Mouse (Mus musculus): Measurements from ENCODE around the gene Iqca.

Iqca gene

GRCm38 (mm10) chr1:90014446-90014845, 138.8 kb downstream of the Iqca start, which contains the start of gene Asb18:
Asb18 (minus strand) TSS chr1:90014666.
- CTCF ChIA-PET: interaction anchor here in 3 of 4 experiments (0.6 to 2.9 kb wide), 12 partner anchors 9 to 579 kb away, joined by 3 to 21 read pairs (median 6); no protein-coding TSS in a partner anchor

GRCm38 (mm10) chr1:90013273-90013672, 139.9 kb downstream of the Iqca start:
- ChIA-PET POLR2A (interaction anchor here in 1 of 4 experiments (0.6 kb wide), 1 partner anchor 237 kb away, joined by 6 read pairs; no protein-coding TSS in a partner anchor), CTCF (interaction anchor here in 3 of 4 experiments (0.6 to 2.9 kb wide), 18 partner anchors 13 to 1305 kb away, joined by 3 to 21 read pairs (median 4); no protein-coding TSS in a partner anchor)

More at GRCm38 (mm10) chr1:90014446-90014845, 138.8 kb downstream of the Iqca start, which contains the start of gene Asb18:
- POLR2A ChIA-PET: no interaction called here

- CTCF ChIA-PET: interaction anchor here (0.6 to 2.9 kb wide), 19 partner anchors 14 to 709 kb away, joined by 3 to 21 read pairs (median 5); no protein-coding TSS in a partner anchor
These were observed 140.4 kb downstream of the Iqca start for GRCm38 (mm10) chr1:90012850-90013249.

GRCm38 (mm10) chr1:90012168-90012567, 141.0 kb downstream of the Iqca start:
- POLR2A ChIA-PET: no interaction called here

More at GRCm38 (mm10) chr1:90012850-90013249, 140.4 kb downstream of the Iqca start:
- POLR2A ChIA-PET: interaction anchor here in 1 of 4 experiments (0.6 kb wide), 1 partner anchor 237 kb away, joined by 6 read pairs; no protein-coding TSS in a partner anchor

GRCm38 (mm10) chr1:90010077-90010476, 143.1 kb downstream of the Iqca start:
- ChIA-PET POLR2A (no interaction called here), CTCF (no interaction called here)

More at GRCm38 (mm10) chr1:90012168-90012567, 141.0 kb downstream of the Iqca start:
- CTCF ChIA-PET: interaction anchor here (0.6 to 2.9 kb wide), 7 partner anchors 272 to 622 kb away, joined by 3 to 21 read pairs (median 6); no protein-coding TSS in a partner anchor

GRCm38 (mm10) chr1:90009188-90009587, 144.0 kb downstream of the Iqca start:
- POLR2A ChIA-PET: no interaction called here
- CTCF ChIA-PET: no interaction called here

- ChIA-PET POLR2A (interaction anchor here in 2 of 4 experiments (0.6 to 0.7 kb wide), 3 partner anchors 244 to 1847 kb away, joined by 4 read pairs; no protein-coding TSS in a partner anchor), CTCF (interaction anchor here in 1 of 4 experiments (0.8 kb wide), 1 partner anchor 1462 kb away, joined by 7 read pairs; no protein-coding TSS in a partner anchor)
These were observed 146.5 kb downstream of the Iqca start for GRCm38 (mm10) chr1:90006666-90007065.

GRCm38 (mm10) chr1:90000981-90001380, 152.2 kb downstream of the Iqca start:
- ChIA-PET CTCF (interaction anchor here in 2 of 4 experiments (0.5 kb wide), 2 partner anchors 192 to 326 kb away, joined by 3 to 4 read pairs; no protein-coding TSS in a partner anchor), POLR2A (no interaction called here)

GRCm38 (mm10) chr1:89999858-90000257, 153.3 kb downstream of the Iqca start:
- ChIA-PET CTCF (no interaction called here), POLR2A (no interaction called here)

GRCm38 (mm10) chr1:89998696-89999095, 154.5 kb downstream of the Iqca start:
- POLR2A ChIA-PET: no interaction called here
- CTCF ChIA-PET: no interaction called here

- ChIA-PET POLR2A (interaction anchor here in 1 of 4 experiments (0.6 kb wide), 1 partner anchor 205 kb away, joined by 3 read pairs; no protein-coding TSS in a partner anchor), CTCF (no interaction called here)
These were observed 155.1 kb downstream of the Iqca start for GRCm38 (mm10) chr1:89998076-89998475.

GRCm38 (mm10) chr1:89992256-89992655, 160.9 kb downstream of the Iqca start:
- CTCF ChIA-PET: interaction anchor here in 1 of 4 experiments (0.5 kb wide), 1 partner anchor 704 kb away, joined by 4 read pairs; no protein-coding TSS in a partner anchor

More at GRCm38 (mm10) chr1:89992256-89992655, 160.9 kb downstream of the Iqca start:
- POLR2A ChIA-PET: no interaction called here
